In the genomic region with DNA sequence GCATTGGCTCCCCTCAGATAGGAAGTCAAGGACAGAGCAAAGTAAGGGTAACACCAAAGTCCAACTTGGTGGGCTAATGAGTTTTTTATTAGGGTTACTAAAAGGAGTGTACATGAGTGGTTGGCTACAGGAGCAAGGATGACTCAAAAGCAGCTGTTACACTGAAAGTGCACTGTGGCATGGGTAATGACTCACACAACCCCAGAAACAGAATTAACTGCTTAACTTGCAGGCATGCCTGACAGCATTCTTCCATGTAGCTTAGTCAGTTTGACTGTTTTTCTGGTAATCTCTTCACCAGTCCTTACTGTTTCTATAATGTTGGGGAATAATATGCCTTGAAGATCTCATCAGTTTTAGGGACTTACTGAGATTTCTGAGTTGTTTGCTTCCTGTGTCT, we compare ENCODE assay signal across 15 mouse cellular contexts.
"Had no signal": no experiment of that assay in that cellular context is flagged by ENCODE, and none has a peak within 500 bp of the region (broad histone marks: within the 10 kb centered on the region; RNA-seq: fewer than 3 reads in every experiment).

No protein-coding gene starts in this region.

- H3K9ac ChIP-seq: kidney, embryonic 15.5 days; limb, embryonic 12.5 days; liver, embryonic 14.5 days; neural tube, embryonic 12.5 days; stomach, embryonic 15.5 days had no signal

- H3K4me3 ChIP-seq: kidney, embryonic 15.5 days; limb, embryonic 12.5 days; midbrain, embryonic 10.5 days; neural tube, embryonic 12.5 days; stomach, embryonic 15.5 days had no signal

- H3K27ac ChIP-seq: kidney, embryonic 15.5 days; limb, embryonic 12.5 days; liver, embryonic 14.5 days; midbrain, embryonic 10.5 days; neural tube, embryonic 12.5 days; stomach, embryonic 15.5 days had no signal

- H3K36me3 ChIP-seq: kidney, embryonic 15.5 days; limb, embryonic 12.5 days; midbrain, embryonic 10.5 days; neural tube, embryonic 12.5 days; stomach, embryonic 15.5 days had no signal

- H3K4me1 ChIP-seq: kidney, embryonic 15.5 days; limb, embryonic 12.5 days; midbrain, embryonic 10.5 days; neural tube, embryonic 12.5 days; stomach, embryonic 15.5 days had no signal

- DNase-seq: kidney, adult 2 months; kidney, postnatal 14 days; layer of hippocampus, adult 9-11 months; lung, adult 2 months; lung, postnatal 4 days; midbrain, embryonic 14.5 days; retina, postnatal 1 day; right cerebral cortex, postnatal 14 days; thymus, postnatal 36 days had no signal

- H3K27me3 ChIP-seq: kidney, embryonic 15.5 days; limb, embryonic 12.5 days; neural tube, embryonic 12.5 days; stomach, embryonic 15.5 days had no signal
